Mouse (Mus musculus): Measurements from ENCODE around the gene Tmtc4. TPM values are rescaled to one million over a fixed set of nuclear protein-coding genes. Genes with fewer than 3 reads are reported as not detected.

Gene Tmtc4
- total and polyA plus RNA-seq, 3 experiments = 1.4 to 3.3 (median 2.7) TPM

GRCm38 (mm10) chr14:122869831-122870230 lies 114.0 kb downstream of the Tmtc4 start:
- Histone ChIP-seq H3K4me2 (ENCODE audit: insufficient read depth, low read depth, poor library complexity, severe bottlenecking) (no peak overlapping the region), H3K4me1 (ENCODE audit: control insufficient read depth in 1 of 2, insufficient read depth in 2 of 2) (peaks cover 0 to 14% of the 10 kb centered on the region in 2 experiments; a peak in 2 of 4 replicates), H3K27ac (ENCODE audit: insufficient read depth, low read depth) (no peak overlapping the region), H3K9ac (ENCODE audit: insufficient read depth, low read depth) (no peak overlapping the region), H3K79me2 (replicated peaks; ENCODE audit: control insufficient read depth, extremely low read depth, insufficient read depth, poor library complexity, severe bottlenecking) (no peaks in the 10 kb centered on the region), H3K4me3 (replicated peaks in 1 of 3; ENCODE audit: low read depth in 2 of 3, low read length in 2 of 3, poor library complexity in 1 of 3) (no peak overlapping the region), H3K27me3 (replicated peaks) (no peaks in the 10 kb centered on the region), H3K9me3 (replicated peaks; ENCODE audit: low read length) (no peaks in the 10 kb centered on the region), H3K36me3 (replicated peaks in 1 of 2; ENCODE audit: control insufficient read depth in 1 of 2, insufficient read depth in 1 of 2, low read length in 1 of 2) (no peaks in the 10 kb centered on the region)
- no peak for TF ChIP-seq NELFE (IDR thresholded peaks at IDR 0.05; ENCODE audit: low read depth, low read length)
- no peak for TF ChIP-seq UBTF (IDR thresholded peaks at IDR 0.05; ENCODE audit: low read depth, low read length)
- TF ChIP-seq POLR2AphosphoS2 (IDR thresholded peaks at IDR 0.05; ENCODE audit: low read depth, low read length) = no peak
- TF ChIP-seq MYC (IDR thresholded peaks at IDR 0.05; ENCODE audit: low read depth, low read length) = no peak
- no peak for TF ChIP-seq HCFC1 (IDR thresholded peaks at IDR 0.05; ENCODE audit: low read depth, low read length)
- TF ChIP-seq RCOR1 (conservative IDR thresholded peaks at IDR 0.05; ENCODE audit: low read depth, low read length) = no peak
- TF ChIP-seq CHD1 (IDR thresholded peaks at IDR 0.05; ENCODE audit: low read depth, low read length) = no peak
- TF ChIP-seq ETS1 (conservative IDR thresholded peaks at IDR 0.05; ENCODE audit: low read depth, low read length) = no peak
- no peak for TF ChIP-seq SIN3A (IDR thresholded peaks at IDR 0.05; ENCODE audit: low read length)
- no peak for TF ChIP-seq SMC3 (IDR thresholded peaks at IDR 0.05; ENCODE audit: low read depth, low read length)
- TF ChIP-seq USF1 (IDR thresholded peaks at IDR 0.05; ENCODE audit: low read depth, low read length) = no peak
- no peak for TF ChIP-seq ELF1 (IDR thresholded peaks at IDR 0.05; ENCODE audit: low read depth, low read length)
- TF ChIP-seq MAX (IDR thresholded peaks at IDR 0.05; ENCODE audit: low read length) = no peak
- TF ChIP-seq TBP (conservative IDR thresholded peaks at IDR 0.05; ENCODE audit: low read depth, low read length) = no peak
- no peak for TF ChIP-seq MEF2A (IDR thresholded peaks at IDR 0.05; ENCODE audit: borderline replicate concordance, low read depth, low read length)
- TF ChIP-seq BHLHE40 (IDR thresholded peaks at IDR 0.05; ENCODE audit: low read depth, low read length) = no peak
- TF ChIP-seq ZMIZ1 (IDR thresholded peaks at IDR 0.05; ENCODE audit: low read depth, low read length) = no peak
- TF ChIP-seq MAZ (IDR thresholded peaks at IDR 0.05; ENCODE audit: low read depth, low read length) = no peak
- no peak for TF ChIP-seq TCF12 (IDR thresholded peaks at IDR 0.05; ENCODE audit: low read depth, low read length)
- no peak for TF ChIP-seq KAT2A (IDR thresholded peaks at IDR 0.05; ENCODE audit: insufficient replicate concordance, low read length)
- dilution Hi-C loops (cut with MboI; ENCODE audit: extremely low pct_ligation_motif_present, extremely low pct_unique_long_range_greater_than_20kb, low sequenced_read_pairs) = no loop called here
- DNase-seq (ENCODE audit: extremely low read depth) = no peak
- in situ Hi-C loops (cut with MboI; ENCODE audit: low pct_ligation_motif_present, low pct_unique_long_range_greater_than_20kb, low sequenced_read_pairs) = no loop called here

Other genes starting within 250 kb of the Tmtc4 start
- gene Ggact, start 70.3 kb downstream of the Tmtc4 start, total RNA-seq (2012; rRNA removed) = 37.4 and 40.3 TPM in 2 replicates
- 29.6 and 30.6 TPM in 2 replicates for gene Ggact, start 70.3 kb downstream of the Tmtc4 start, total RNA-seq (2014; rRNA removed)
- 31.7 and 33.8 TPM in 2 replicates for gene Ggact, start 70.3 kb downstream of the Tmtc4 start, polyA plus RNA-seq (2012; ENCODE audit: insufficient read length, low read depth)

Data from CH12.LX (cell line).